Mouse (Mus musculus) lung, postnatal 0 days (tissue): ENCODE data around the gene Ssbp3.

Source experiments
- CTCF ChIP-seq: IDR thresholded peaks from 2 replicates; pipeline ENCODE4 v1.5.1; 2016; ENCODE audit warnings: antibody characterized with exemption, mild to moderate bottlenecking
- EP300 ChIP-seq: IDR thresholded peaks from 2 replicates; pipeline ENCODE4 v1.6.1; 2016; ENCODE audit warnings: antibody characterized with exemption, mild to moderate bottlenecking, control low read depth

- TF ChIP-seq CTCF: no peak
- no peak for TF ChIP-seq EP300
Observed at GRCm38 (mm10) chr4:106955729-106956712, 45.5 kb downstream of the Ssbp3 start.
